Mouse (Mus musculus): ENCODE results near the gene Tmco3.
A peak's percentile ranks its signal among the peaks of the same experiment; 100 is the strongest.

Tmco3 gene

DNA sequence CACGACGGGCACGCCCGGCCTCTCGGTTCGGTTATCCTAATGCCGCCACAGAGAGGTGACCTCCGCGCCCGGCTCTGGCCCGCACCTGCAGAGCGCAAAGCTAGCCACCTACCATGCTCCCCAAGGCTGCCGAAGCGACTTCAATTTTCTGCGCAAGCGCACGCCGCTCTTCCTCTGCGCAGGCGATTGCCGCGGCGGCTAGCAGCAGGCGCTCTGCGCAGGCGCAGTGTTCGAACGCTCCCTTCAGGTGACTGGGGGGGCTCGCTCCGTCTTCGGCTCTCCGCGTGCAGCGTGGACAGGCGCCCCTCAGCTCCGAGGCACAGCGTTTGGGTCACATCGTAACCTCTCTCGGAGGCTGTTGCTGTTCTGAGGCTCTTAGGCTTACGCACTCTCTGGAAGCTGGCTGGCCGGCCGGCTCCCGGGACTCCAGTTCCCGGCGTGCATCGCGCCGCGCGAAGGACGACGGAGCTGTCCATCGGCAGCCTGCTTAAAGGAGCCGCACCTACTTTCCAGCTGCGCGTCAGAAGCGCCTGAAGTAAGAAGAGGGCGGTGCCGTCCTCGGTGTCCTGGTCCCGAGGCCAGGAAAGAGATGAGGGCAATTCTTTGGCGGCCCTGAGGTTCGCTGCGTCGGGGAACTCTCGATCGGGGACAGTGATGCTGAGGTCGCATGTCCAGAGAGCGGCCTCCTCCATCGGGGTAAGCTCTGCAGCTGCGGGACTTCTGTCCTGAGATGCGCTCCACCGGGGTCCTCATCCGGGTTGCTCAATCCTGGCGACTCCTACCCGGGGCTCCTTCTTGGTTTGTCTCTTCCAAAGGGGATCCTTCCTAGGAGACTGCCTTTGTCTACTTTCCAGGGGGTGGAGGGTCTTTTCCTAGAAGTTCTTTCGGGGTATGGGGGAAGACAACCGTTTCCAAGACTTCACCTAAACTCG lies at the start of gene Tmco3, which contains the start of gene Dcun1d2:
Gene Tmco3 (plus strand): TSS at position 499 of the 932 bp plus-strand sequence.
Gene Dcun1d2 (minus strand): TSS at position 440 of the 932 bp plus-strand sequence.
- DNase-seq: peak; percentile 95

DNA sequence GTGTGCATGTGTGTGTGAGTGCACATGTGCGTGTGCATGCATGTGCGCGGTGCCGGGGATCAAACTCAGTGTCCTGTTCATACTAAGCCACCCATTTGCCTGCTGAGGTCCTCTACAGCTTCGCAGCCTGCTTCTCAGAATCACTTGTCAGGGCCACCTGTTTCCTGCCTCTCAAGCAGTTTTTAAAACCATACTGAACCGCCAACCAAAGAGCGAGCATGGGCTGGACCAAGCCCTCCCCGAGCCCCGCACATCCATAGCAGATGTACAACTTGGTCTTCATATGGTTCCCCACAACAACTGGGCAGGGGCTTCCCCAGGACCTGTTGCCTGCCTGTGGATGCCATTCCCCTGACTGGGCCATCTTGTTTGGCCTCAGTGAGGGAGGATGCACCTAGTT lies 47.9 kb upstream of the Tmco3 start:
- no peak for DNase-seq

DNA sequence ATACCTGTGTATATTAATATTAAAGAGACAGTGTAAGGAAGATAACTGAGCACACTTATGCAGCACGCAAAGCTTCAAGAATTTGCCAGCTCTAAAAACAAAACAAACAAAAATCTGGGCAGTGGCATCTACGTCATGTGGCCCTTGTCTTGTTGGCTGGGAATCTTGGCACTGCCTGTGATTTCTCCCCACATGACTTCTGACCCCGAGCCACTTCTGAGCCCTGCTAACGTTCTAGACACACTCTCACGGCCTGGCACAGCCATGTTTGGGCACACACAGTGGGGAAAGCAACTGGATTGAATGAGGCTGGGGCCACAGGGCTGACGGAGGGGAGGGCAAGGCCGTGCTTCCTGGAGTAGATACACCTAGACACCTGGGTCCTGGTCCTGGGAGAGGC lies 47.3 kb upstream of the Tmco3 start:
- DNase-seq: peak; percentile 60

DNA sequence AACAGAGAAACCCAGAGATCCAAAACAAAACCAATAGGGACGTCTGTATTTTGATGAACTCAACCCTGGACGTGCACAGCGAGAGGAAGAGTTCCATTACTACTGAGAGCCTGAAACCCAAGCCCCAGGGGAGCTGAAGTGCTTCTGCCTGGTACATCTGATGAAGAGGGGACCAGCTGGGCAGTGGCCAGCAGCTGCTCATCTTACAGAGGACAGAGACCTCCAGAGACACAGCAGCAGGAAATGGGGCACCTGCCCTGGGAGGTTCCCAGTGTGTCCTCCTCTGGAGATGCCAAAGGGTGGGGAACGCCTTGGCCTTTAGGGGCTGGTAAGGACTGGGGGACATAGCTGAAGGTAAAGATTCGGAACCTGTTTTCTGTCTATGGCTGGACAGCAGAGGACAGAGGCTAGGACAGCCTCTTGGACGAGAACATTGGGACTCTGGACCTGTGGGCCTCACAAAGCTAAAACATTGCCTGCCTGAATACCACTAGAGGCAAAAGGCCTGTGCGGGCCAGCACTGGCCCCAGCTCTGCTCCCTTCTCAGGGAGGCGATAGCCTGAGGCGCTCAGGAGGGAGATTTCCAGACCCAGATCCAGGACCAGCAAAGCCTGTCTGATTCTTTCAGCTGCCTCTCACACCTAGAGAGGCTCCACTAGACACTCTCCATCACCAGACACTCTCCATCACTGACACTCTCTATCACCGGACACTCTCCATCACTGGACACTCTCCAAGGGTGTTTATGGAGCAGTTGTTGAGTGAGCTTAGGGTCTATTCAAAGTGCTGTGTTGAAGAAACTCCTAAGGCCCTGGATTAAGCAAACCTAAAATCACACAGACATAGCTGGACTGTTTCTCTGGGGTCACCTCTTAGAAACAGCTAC lies 44.8 kb upstream of the Tmco3 start:
- DNase-seq: no peak

DNA sequence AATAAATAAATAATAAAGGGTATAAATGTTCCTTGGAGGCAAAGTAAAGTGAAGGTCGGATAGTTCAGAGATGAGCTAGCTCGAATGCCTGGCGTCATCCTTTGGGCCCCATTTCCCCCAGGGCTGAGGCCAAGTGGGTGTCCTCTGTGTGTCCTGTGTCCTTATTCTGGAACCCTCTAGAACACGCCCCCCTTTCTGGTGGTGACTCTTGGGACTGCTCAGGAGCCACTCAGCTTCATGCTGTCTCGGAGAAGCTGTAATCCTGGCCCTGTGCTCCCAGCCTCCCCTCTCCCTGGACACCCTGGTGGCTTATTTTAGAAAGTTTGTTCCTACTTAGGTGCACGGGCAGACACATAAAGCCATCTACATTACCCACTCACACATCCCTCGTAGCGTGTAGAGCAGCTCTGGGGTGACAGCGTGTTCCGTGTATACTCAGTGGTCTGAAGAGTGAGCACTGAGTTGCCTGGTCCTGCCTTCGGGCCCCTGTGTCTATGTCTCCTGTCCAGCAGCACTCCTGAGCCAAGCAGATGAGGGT lies 43.6 kb upstream of the Tmco3 start:
- no peak for DNase-seq

DNA sequence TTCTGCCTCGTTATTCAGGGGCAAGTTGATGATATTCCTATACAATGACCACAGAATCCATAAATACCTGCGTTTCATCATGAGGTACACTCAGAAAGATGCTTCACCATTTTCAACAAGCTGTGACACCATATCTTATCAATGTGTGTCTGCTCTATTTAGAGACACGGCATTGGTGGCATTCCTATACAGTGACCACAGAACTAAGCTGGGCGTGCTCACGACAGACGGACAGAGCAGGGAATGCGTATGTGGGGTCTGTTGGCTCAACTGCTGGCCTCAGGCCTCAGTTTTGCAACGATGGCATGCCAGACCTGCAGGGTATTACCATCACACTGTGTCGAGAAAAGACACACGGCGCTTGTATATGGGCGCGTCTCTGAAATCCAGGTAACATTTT lies 35.2 kb upstream of the Tmco3 start:
- DNase-seq: no peak

DNA sequence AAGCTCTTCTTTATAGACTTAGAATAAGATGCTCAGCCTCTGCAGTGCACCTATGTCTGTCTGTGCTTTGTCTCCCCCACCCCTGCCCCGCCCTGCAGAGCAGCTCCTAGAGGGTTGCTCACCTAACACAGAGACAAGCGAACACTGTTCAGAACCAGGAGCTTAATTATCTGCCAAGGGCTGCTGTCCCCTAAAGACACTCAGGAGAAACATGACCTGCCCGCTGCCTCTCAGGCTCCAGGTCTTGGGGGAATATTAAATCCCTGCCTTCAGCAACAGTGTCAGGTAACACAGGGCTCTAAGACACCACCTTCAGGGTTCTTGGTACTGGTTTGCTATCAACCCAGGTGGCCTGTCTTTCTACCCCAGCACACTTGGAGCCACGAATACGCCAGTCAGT lies 34.6 kb upstream of the Tmco3 start:
- no peak for DNase-seq

DNA sequence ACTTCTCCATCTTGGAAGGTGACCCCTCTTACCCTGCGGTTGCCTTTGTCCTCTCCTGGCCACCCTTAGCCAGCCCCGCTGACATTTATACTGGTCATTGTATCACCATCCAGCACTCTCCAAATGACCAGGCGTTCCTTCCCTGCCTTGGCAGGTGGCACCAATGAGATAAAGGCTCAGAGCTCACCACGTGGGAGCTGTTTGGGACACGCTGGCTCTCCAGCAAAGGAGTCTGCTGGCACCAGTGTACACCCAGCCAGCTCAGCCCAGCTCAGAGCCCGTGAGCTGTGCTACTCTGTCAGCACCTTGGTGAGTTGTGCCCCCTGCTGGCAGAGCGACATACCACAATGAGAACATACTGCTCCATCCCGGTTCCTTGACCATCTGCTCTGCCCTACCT lies 34.0 kb upstream of the Tmco3 start, which contains the start of gene Adprhl1:
Gene Adprhl1 (minus strand): TSS at position 144 of the 400 bp plus-strand sequence.
- DNase-seq: peak; percentile 62

DNA sequence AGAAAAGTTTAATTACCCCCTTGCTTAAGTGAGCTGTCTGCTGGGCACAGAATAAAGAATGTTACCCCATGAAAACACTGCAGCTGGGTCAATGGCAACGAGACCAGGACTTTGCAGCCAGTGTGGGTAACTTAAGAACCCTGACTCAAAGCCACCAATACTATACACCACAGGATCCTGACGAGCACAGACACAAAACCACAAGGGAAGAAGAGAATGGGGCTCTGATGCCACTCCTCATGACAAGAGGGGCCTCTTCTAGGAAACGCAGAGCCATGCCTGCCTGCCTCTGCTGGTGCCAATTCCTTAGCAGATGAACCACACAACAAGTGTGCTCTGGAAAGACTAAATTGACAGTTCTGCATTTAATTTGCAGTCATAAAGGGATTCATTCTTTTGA lies 24.6 kb upstream of the Tmco3 start:
- DNase-seq: no peak

DNA sequence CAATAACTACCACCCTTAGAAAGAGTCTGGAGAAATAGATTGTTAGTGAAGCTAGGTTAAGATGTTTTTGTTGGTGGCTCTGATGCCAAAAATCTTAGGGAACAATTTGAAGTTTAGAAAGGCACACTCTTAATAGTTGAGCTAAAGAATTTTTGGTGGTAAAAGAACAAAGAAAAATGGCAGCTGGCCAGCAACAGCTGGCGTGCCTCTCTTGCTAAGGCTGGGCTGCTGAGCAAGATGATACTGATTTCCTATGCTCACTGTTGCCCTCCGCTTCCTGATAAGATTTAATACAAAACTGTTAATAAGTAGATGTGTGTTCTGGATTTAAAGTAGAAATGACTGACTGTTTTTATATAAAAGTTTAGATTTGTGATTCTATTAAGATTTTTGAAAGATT lies 20.4 kb upstream of the Tmco3 start:
- DNase-seq: no peak

DNA sequence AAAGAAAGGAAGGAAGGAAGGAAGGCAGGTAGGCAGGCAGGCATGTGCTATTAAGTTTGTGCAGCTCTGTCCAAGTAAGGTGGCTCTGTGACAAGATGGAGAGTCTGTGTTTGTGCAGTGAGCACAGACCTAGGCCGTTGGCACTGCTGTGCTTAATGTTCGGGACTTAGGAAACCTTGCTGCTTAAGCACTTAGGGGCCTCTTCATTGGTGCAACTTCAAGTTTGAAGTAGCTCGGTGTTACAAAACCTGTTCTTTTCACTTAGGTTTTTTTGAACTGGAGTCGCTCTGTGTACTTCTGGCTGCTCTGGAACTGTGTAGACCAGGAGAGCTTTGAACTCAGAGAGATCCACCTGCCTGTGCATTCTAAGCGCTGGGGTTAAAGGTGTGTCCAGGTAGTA lies 15.2 kb upstream of the Tmco3 start:
- no peak for DNase-seq

DNA sequence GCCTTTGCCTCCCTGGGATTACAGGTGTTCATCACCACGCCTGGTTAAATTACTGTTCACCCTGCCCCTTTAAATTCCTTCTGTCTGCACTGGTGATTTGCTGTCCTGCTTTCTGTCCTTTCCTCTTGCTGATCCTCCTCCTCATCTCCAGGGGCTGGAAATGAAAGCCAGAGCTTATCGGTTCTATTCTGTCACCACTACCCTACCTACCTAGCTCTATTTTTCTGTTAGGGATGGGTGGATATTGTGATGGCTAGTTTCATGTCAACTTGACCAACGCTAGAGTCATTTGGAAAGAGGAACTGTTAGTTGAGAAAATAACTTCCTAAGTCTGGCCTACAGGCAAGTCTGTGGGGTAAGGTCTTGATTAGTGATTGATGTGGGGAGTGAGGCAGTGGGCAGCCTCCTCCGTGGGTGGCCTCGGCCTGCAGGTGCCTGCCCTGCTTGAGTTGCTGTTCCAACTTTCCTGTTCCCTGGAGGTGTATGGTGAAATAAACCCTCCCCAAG lies 11.0 kb upstream of the Tmco3 start:
- no peak for DNase-seq

DNA sequence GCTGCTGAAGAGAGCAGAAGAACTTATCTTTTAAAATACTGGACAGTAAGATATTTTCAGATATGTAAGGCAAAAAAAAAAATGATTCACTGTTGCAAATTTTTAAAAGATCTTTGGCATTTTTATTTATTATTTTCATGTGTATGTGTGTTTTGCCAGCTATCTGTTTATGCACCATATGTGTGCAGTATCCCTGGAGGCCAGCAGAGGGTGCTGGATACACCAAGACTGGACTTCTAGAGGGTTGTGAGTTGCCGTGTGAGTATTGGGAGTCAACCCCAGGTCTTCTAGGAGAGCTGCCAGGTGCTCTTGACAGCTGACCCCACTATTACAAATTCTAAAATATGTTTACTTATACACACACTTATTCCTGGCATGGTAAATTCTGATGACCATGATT lies 4.8 kb upstream of the Tmco3 start:
- DNase-seq: no peak

DNA sequence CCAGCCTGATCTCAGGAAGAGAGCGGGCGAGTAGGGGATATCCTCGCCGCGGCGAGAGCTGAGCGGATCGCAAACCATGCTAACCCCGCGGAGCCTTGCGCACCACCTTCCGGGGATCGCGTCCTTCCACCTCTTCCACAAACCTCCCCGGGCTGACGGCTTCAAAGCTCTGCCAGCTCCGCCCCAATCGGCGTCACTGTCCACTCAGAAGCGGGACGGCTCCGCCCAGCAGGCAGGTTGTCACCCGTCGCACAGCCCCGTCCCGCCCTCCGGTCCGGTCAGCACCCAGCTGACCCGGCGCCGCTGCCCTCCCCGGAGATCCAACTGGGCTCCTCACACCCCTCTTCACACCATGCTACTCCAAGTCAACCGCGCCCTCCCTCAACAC lies 692 bp upstream of the Tmco3 start:
- DNase-seq: peak; percentile 93

DNA sequence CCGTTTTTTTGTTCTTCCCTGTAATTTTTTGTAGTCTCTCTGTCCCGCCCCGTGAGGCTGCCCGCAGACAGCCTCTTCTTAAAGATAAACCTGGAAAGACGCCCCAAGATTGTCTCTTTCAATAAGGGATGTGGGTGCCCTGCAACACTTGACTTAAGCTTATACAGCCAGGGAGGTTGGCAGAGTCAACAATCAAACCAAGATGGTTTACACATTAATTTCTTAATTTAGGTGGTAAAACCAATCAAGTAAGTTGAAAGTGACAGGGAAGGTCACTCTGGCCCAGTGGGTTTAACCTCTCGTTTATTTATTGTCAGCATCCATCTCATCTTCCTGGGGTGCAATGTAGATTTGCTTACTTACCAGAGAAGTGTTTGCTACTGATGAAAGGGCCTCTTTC lies 656 bp downstream of the Tmco3 start:
- peak; percentile 30 for DNase-seq

DNA sequence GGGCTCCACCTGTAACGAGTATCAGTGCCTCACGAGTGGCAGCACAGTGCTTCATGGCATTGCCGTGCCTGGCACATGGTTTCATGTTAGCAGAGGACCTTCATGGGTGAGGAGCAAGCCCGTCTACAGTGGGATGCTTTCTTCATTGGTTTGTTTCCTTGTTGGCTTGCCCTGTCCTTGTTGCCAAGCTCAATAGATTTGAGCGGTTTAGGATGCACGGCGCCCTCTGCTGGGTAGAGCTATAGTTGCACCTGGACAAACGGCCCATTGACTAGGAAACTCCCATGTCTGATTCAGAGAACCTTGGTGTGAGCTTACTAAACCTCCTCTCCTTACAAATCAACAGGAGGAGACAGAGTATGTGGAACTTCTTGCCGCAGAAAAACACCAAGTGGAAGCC lies 4.4 kb downstream of the Tmco3 start:
- DNase-seq: peak; percentile 71

DNA sequence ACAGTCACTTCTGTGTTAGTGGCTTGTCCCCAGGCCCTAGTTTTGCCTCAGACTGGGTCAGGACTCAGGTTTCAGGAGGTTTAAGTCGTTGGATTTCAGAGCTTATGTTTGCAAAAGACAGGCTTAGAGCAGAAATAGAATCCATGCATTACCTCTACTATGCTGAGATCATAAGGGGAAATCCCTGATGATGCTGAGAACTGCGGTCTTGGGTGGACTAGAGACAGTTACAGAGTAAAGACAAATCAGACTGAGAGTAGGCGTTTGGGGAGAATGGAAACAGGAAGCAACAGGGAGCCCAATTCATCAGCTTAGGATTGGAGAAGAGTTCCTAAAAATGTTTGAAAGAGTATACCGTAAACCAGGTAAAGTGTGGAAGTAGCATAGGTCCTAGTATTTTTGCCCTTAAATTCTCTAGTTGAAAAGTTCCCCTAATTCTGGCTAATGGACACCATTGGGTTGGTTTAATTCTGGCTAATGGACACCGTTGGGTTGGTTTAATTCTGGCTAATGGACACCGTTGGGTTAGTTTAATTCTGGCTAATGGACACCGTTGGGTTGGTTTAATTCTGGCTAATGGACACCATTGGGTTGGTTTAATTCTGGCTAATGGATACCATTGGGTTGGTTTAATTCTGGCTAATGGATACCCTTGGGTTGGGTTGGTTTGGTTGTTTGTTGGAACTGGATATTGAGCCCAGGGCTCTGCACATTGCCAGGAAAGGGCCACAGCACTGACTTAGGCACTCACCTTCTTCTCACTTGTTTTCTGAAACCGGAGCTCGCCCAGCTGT lies 5.9 kb downstream of the Tmco3 start:
- DNase-seq: peak; percentile 24

DNA sequence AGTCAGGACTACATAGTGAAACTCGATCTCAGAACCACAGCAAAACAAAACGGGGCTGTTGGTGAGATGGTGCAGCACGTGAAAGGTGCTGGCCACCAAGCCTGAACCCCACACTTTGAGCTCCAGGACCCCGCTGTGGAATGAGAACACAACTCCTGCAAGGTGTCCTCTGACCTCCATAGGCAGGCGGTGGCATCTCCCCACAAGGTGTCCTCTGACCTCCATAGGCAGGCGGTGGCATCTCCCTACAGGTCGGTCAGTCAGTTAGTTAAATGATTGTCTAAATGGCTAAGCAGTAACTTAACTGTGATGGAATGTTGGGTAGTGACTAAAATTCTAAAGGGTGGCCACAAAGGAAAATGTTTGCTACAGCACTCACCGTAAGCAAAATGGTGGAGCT lies 11.6 kb downstream of the Tmco3 start:
- peak; percentile 31 for DNase-seq

DNA sequence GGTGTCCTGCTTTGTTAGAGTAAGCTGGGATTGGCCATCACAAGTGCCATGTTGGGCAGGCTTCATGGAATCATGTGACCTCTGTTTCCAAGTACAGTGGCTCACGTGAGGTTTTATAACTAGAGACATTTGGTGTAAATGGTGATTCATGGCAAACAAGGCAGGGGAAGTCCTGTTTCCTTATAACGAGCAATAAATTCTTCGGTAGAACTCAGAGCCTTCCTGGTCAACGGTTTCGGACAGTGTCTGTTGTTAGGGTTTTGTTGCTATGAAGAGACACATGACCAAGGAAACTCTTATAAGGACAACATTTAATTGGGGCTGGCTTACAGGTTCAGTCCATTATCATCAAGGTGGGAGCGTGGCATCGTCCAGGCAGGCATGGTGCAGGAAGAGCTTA lies 13.0 kb downstream of the Tmco3 start:
- DNase-seq: no peak

DNA sequence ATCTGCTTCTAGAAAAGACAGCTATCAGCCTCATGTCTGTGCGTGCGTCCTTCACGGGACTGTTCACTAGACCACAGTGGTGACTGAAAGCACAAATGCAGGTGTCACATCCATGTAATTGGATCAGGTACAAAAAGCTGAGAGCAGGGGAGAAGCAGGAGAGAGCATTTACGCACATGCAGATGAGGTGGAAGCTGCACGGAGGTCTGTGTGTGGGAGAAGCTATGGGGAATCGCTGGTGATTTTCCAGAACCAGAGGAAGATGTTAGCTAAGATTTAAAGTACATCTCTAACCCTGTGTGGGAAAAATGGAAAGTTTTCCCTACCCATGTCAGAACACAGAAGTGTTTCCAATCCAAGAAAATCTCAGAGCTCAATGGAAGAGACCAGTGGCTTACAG lies 17.5 kb downstream of the Tmco3 start:
- DNase-seq: no peak

DNA sequence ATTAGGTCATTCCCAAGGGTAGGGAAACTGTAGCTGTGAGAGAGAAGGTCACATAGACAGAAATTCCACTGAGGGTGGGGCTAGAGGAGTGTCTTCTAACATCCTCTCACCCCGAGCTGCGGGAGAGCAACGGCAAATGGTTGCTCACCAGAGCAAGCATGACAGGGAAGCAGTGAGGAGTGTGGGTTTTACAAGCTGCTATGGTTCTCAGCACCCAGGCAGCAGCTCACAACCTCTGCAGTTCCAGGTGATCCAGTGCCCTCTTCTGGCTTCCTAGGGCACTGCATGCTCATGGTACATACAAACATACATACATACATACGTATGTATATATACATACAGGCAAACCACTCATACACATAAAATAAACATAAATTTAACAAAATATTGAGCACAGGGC lies 17.9 kb downstream of the Tmco3 start:
- DNase-seq: no peak

DNA sequence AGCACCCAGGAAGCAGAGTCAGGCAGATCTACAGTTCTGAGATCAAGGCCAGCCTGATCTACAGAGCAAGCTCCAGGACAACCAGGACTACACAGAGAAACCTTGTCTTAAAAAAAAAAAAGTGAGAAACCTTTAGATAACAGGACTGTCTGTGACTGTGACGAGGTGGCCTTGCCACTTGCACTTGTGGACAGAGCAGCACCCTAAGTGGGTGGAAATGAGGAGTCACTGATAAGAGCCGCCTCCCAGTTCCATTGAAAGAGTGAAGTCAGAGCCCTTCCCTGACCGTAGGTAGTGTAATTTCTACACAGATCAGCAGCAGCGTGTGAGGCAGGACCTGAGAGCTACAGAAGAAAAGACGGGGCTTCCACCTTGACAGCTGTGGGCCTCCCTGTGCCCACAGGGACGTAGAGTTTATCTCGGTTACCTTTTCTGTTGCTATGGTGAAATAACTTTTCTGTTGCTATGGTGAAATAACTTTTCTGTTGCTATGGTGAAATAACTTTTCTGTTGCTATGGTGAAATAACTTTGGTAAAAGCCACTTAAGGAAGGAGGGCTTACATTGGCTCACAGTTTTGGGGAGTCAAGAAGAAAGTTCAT lies 18.4 kb downstream of the Tmco3 start:
- no peak for DNase-seq

Data from kidney, adult 11 months (tissue).